Mouse (Mus musculus) embryonic facial prominence, embryonic 15.5 days (tissue): ENCODE measurements around the gene Trmt61a. TPM values are rescaled to one million over a fixed set of nuclear protein-coding genes. Genes with fewer than 3 reads are reported as not detected.

ENCODE experiments used
- ATAC-seq: fragments of 200-750 bp; cut with Nextera tagmentation; 2 replicates; pipeline ENCODE4 v1.8.0; 2017; ENCODE audit warnings: low read depth, moderate TSS enrichment; ENCODE audit not compliant: insufficient number of reproducible peaks, low FRiP score, low TSS enrichment
- H3K27ac ChIP-seq: fragments of 300-500 bp; sonication (generic); replicated peaks from 2 replicates; pipeline ENCODE4 v1.5.1; 2015; ENCODE audit warnings: mild to moderate bottlenecking, inconsistent platforms
- H3K27me3 ChIP-seq: fragments of 300-500 bp; sonication (generic); 2 replicates; pipeline ENCODE4 v1.6.1; 2015; ENCODE audit warnings: inconsistent platforms
- H3K36me3 ChIP-seq: fragments of 300-500 bp; sonication (generic); 2 replicates; pipeline ENCODE4 v1.6.1; 2015; ENCODE audit warnings: mild to moderate bottlenecking, inconsistent platforms
- H3K4me1 ChIP-seq: fragments of 300-500 bp; sonication (generic); 2 replicates; pipeline ENCODE4 v1.6.1; 2015; ENCODE audit warnings: inconsistent platforms
- H3K4me2 ChIP-seq: fragments of 300-500 bp; sonication (generic); replicated peaks from 2 replicates; pipeline ENCODE4 v1.6.1; 2015; ENCODE audit warnings: mild to moderate bottlenecking, inconsistent platforms
- H3K4me3 ChIP-seq: fragments of 300-500 bp; sonication (generic); replicated peaks from 2 replicates; pipeline ENCODE4 v1.5.1; 2015; ENCODE audit warnings: mild to moderate bottlenecking, inconsistent platforms
- H3K9ac ChIP-seq: fragments of 300-500 bp; sonication (generic); 2 replicates; pipeline ENCODE4 v1.6.1; 2015; ENCODE audit warnings: inconsistent platforms
- H3K9me3 ChIP-seq: fragments of 300-500 bp; sonication (generic); replicated peaks from 2 replicates; pipeline ENCODE4 v1.6.1; 2016; ENCODE audit warnings: inconsistent platforms
- WGBS: fragments of 180-500 bp; shearing (Covaris S2); methylation state at CpG from one replicate; pipeline ENCODE4 v1.1.7; 2015; 5-methylcytosine and 5-hydroxymethylcytosine counted together
- polyA plus RNA-seq: library from polyadenylated mRNA; unstranded; fragments of >200 nt; fragmentation: Nextera tagmentation; extraction: Ambion mirVana; gene quantifications from 2 replicates; pipeline ENCODE4 v1.2.1, GENCODE M21; 2015

Trmt61a gene
- polyA plus RNA-seq, 1 experiment from 2014 or later: 13.3 TPM

- no peaks in the 10 kb centered on the region for H3K9me3 ChIP-seq
- peak overlapping the region; percentile 100 for H3K4me2 ChIP-seq
- H3K4me1 ChIP-seq: peaks cover 56% of the 10 kb centered on the region
- no peak overlapping the region for H3K9ac ChIP-seq
- no peaks in the 10 kb centered on the region for H3K36me3 ChIP-seq
- peak overlapping the region; percentile 61 for H3K4me3 ChIP-seq
- 10% methylated on average over 12 of the region's 12 CpGs for WGBS
- no peak for ATAC-seq
- H3K27me3 ChIP-seq: peaks cover 49% of the 10 kb centered on the region
- no peak overlapping the region for H3K27ac ChIP-seq
These were observed 5.3 kb upstream of the Trmt61a start for GRCm38 (mm10) chr12:111672581-111672980.

- H3K4me1 ChIP-seq: peaks cover 47% of the 10 kb centered on the region
These were observed 2.9 kb upstream of the Trmt61a start for GRCm38 (mm10) chr12:111674850-111675486.

GRCm38 (mm10) chr12:111675797-111676580 lies 1.9 kb upstream of the Trmt61a start:
- peaks cover 36% of the 10 kb centered on the region for H3K4me1 ChIP-seq
- H3K4me2 ChIP-seq: no peak overlapping the region
- H3K9me3 ChIP-seq: no peaks in the 10 kb centered on the region
- no peak overlapping the region for H3K4me3 ChIP-seq
- H3K9ac ChIP-seq: no peak overlapping the region
- H3K36me3 ChIP-seq: peaks cover 9% of the 10 kb centered on the region; the same call in 1 of the 2 replicates
- no peak for ATAC-seq
- H3K27me3 ChIP-seq: peaks cover 37% of the 10 kb centered on the region
- 83% methylated on average over 6 of the region's 6 CpGs for WGBS
- H3K27ac ChIP-seq: no peak overlapping the region

More at GRCm38 (mm10) chr12:111674850-111675486, 2.9 kb upstream of the Trmt61a start:
- WGBS: 34% methylated on average over 2 of the region's 2 CpGs
- no peak overlapping the region for H3K27ac ChIP-seq
- no peaks in the 10 kb centered on the region for H3K9me3 ChIP-seq
- no peak overlapping the region for H3K4me2 ChIP-seq
- no peak overlapping the region for H3K4me3 ChIP-seq
- H3K36me3 ChIP-seq: 0 out of 2 replicates have a peak, but pooled peaks cover 3% of the 10 kb centered on the region
- ATAC-seq: no peak
- peaks cover 47% of the 10 kb centered on the region for H3K27me3 ChIP-seq
- H3K9ac ChIP-seq: no peak overlapping the region

GRCm38 (mm10) chr12:111677421-111677820 lies 484 bp upstream of the Trmt61a start:
- peaks cover 23% of the 10 kb centered on the region for H3K36me3 ChIP-seq
- ATAC-seq: 0 out of 2 replicates have a peak, but pooled peaks have one; percentile 2
- H3K27me3 ChIP-seq: peaks cover 22% of the 10 kb centered on the region
- 8% methylated on average over 5 of the region's 5 CpGs for WGBS
- peak overlapping the region; percentile 48; the same call in 1 of the 2 replicates for H3K9ac ChIP-seq
- H3K4me2 ChIP-seq: peak overlapping the region; percentile 84
- H3K27ac ChIP-seq: peak overlapping the region; percentile 94
- peaks cover 26% of the 10 kb centered on the region for H3K4me1 ChIP-seq
- no peaks in the 10 kb centered on the region for H3K9me3 ChIP-seq
- peak overlapping the region; percentile 62 for H3K4me3 ChIP-seq

- Histone ChIP-seq H3K36me3 (peaks cover 23% of the 10 kb centered on the region), H3K4me2 (peak overlapping the region; percentile 84), H3K9me3 (no peaks in the 10 kb centered on the region), H3K4me1 (peaks cover 26% of the 10 kb centered on the region), H3K4me3 (peak overlapping the region; percentile 62), H3K27me3 (peaks cover 12% of the 10 kb centered on the region), H3K9ac (peak overlapping the region; percentile 48; the same call in 1 of the 2 replicates), H3K27ac (no peak overlapping the region)
- WGBS: 8% methylated on average over 13 of the region's 13 CpGs
- ATAC-seq: no peak
These were observed 697 bp downstream of the Trmt61a start for GRCm38 (mm10) chr12:111678670-111678933.

GRCm38 (mm10) chr12:111678997-111679396 lies 1.1 kb downstream of the Trmt61a start:
- peak overlapping the region; percentile 62 for H3K4me3 ChIP-seq
- WGBS: 50% methylated on average over 7 of the region's 7 CpGs
- ATAC-seq: no peak
- no peak overlapping the region for H3K27ac ChIP-seq
- H3K9ac ChIP-seq: peak overlapping the region; percentile 48; the same call in 1 of the 2 replicates
- H3K4me1 ChIP-seq: peaks cover 26% of the 10 kb centered on the region
- H3K36me3 ChIP-seq: peaks cover 23% of the 10 kb centered on the region
- peaks cover 8% of the 10 kb centered on the region for H3K27me3 ChIP-seq
- peak overlapping the region; percentile 84 for H3K4me2 ChIP-seq
- H3K9me3 ChIP-seq: no peaks in the 10 kb centered on the region

GRCm38 (mm10) chr12:111680661-111681060 lies 2.8 kb downstream of the Trmt61a start:
- no peak overlapping the region for H3K4me3 ChIP-seq
- H3K9ac ChIP-seq: no peak overlapping the region
- no peaks in the 10 kb centered on the region for H3K9me3 ChIP-seq
- peaks cover 26% of the 10 kb centered on the region for H3K4me1 ChIP-seq
- H3K4me2 ChIP-seq: no peak overlapping the region
- no peak overlapping the region for H3K27ac ChIP-seq
- ATAC-seq: no peak
- H3K27me3 ChIP-seq: no peaks in the 10 kb centered on the region
- 93% methylated on average over 13 of the region's 13 CpGs for WGBS
- H3K36me3 ChIP-seq: peaks cover 23% of the 10 kb centered on the region

- no peak overlapping the region for H3K4me2 ChIP-seq
- H3K9ac ChIP-seq: no peak overlapping the region
- WGBS: 81% methylated on average over 8 of the region's 8 CpGs
- no peak overlapping the region for H3K27ac ChIP-seq
- no peak for ATAC-seq
- peaks cover 26% of the 10 kb centered on the region for H3K4me1 ChIP-seq
- no peaks in the 10 kb centered on the region for H3K9me3 ChIP-seq
- H3K27me3 ChIP-seq: no peaks in the 10 kb centered on the region
- no peak overlapping the region for H3K4me3 ChIP-seq
- H3K36me3 ChIP-seq: peaks cover 23% of the 10 kb centered on the region
These were observed 3.4 kb downstream of the Trmt61a start for GRCm38 (mm10) chr12:111681305-111681704.

- H3K9me3 ChIP-seq: no peaks in the 10 kb centered on the region
- H3K27ac ChIP-seq: no peak overlapping the region
- H3K27me3 ChIP-seq: no peaks in the 10 kb centered on the region
- no peak overlapping the region for H3K4me3 ChIP-seq
- H3K36me3 ChIP-seq: peaks cover 23% of the 10 kb centered on the region
- no peak overlapping the region for H3K9ac ChIP-seq
- WGBS: 73% methylated on average over 5 of the region's 5 CpGs
- no peak for ATAC-seq
- peaks cover 26% of the 10 kb centered on the region for H3K4me1 ChIP-seq
- H3K4me2 ChIP-seq: no peak overlapping the region
These were observed 4.1 kb downstream of the Trmt61a start for GRCm38 (mm10) chr12:111682003-111682402.

- H3K9me3 ChIP-seq: no peaks in the 10 kb centered on the region
- 72% methylated on average over 5 of the region's 5 CpGs for WGBS
- H3K4me2 ChIP-seq: no peak overlapping the region
- H3K4me1 ChIP-seq: peaks cover 28% of the 10 kb centered on the region
- peaks cover 23% of the 10 kb centered on the region for H3K36me3 ChIP-seq
- no peak overlapping the region for H3K4me3 ChIP-seq
- 0 out of 2 replicates have a peak overlapping the region, but pooled peaks have one; percentile 12 for H3K27ac ChIP-seq
- H3K9ac ChIP-seq: no peak overlapping the region
- no peaks in the 10 kb centered on the region for H3K27me3 ChIP-seq
- ATAC-seq: no peak
These were observed 4.9 kb downstream of the Trmt61a start for GRCm38 (mm10) chr12:111682806-111683205.

- no peak overlapping the region for H3K4me2 ChIP-seq
- H3K9ac ChIP-seq: no peak overlapping the region
- no peak overlapping the region for H3K4me3 ChIP-seq
- H3K9me3 ChIP-seq: no peaks in the 10 kb centered on the region
- H3K36me3 ChIP-seq: peaks cover 11% of the 10 kb centered on the region; the same call in 1 of the 2 replicates
- no peaks in the 10 kb centered on the region for H3K27me3 ChIP-seq
- H3K27ac ChIP-seq: no peak overlapping the region
- ATAC-seq: no peak
- H3K4me1 ChIP-seq: peaks cover 28% of the 10 kb centered on the region
- WGBS: 77% methylated on average over 4 of the region's 4 CpGs
These were observed 8.5 kb downstream of the Trmt61a start for GRCm38 (mm10) chr12:111686390-111686789.
